Mouse (Mus musculus) heart, embryonic 15.5 days (tissue): Measurements from ENCODE around the gene Cmah. TPM values are rescaled to one million over a fixed set of nuclear protein-coding genes. Genes with fewer than 3 reads are reported as not detected.
A peak's percentile ranks its signal among the peaks of the same experiment; 100 is the strongest.
"Not testable (repeated sequence)": the region's sequence is repeated elsewhere in the genome, so short reads cannot be mapped to it uniquely, and the experiment has no call there.

Experiments
- ATAC-seq: fragments of 200-750 bp; cut with Nextera tagmentation; replicated peaks from 2 replicates; pipeline ENCODE4 v1.8.0; 2017; ENCODE audit warnings: low read depth, moderate TSS enrichment; ENCODE audit not compliant: insufficient number of reproducible peaks, insufficient read depth, low FRiP score
- H3K27ac ChIP-seq: fragments of 300-500 bp; sonication (generic); 2 replicates; pipeline ENCODE4 v1.5.1; 2015; ENCODE audit warnings: mild to moderate bottlenecking, inconsistent platforms
- H3K27me3 ChIP-seq: fragments of 300-500 bp; sonication (generic); 2 replicates; pipeline ENCODE4 v1.6.1; 2015; ENCODE audit warnings: inconsistent platforms
- H3K36me3 ChIP-seq: fragments of 300-500 bp; sonication (generic); 2 replicates; pipeline ENCODE4 v1.6.1; 2015; ENCODE audit warnings: mild to moderate bottlenecking, inconsistent platforms
- H3K4me1 ChIP-seq: fragments of 300-500 bp; sonication (generic); replicated peaks from 2 replicates; pipeline ENCODE4 v1.6.1; 2015; ENCODE audit warnings: inconsistent platforms
- H3K4me2 ChIP-seq: fragments of 300-500 bp; sonication (generic); 2 replicates; pipeline ENCODE4 v1.6.1; 2015; ENCODE audit warnings: inconsistent platforms, mild to moderate bottlenecking, moderate library complexity
- H3K4me3 ChIP-seq: fragments of 300-500 bp; sonication (generic); 2 replicates; pipeline ENCODE4 v1.5.1; 2015; ENCODE audit warnings: mild to moderate bottlenecking, inconsistent platforms
- H3K9ac ChIP-seq: fragments of 300-500 bp; sonication (generic); 2 replicates; pipeline ENCODE4 v1.6.1; 2015; ENCODE audit warnings: mild to moderate bottlenecking, inconsistent platforms
- H3K9me3 ChIP-seq: fragments of 300-500 bp; sonication (generic); replicated peaks from 2 replicates; pipeline ENCODE4 v1.6.1; 2016; ENCODE audit warnings: inconsistent platforms
- WGBS: fragments of 180-500 bp; shearing (Covaris S2); methylation state at CpG from one replicate; pipeline ENCODE4 v1.1.7; 2015; ENCODE audit warnings: mixed read lengths; 5-methylcytosine and 5-hydroxymethylcytosine counted together
- polyA plus RNA-seq: library from polyadenylated mRNA; unstranded; fragments of >200 nt; fragmentation: Nextera tagmentation; extraction: Ambion mirVana; gene quantifications from 2 replicates; pipeline ENCODE4 v1.2.1, GENCODE M21; 2015

Gene Cmah
- polyA plus RNA-seq, 1 experiment from 2014 or later: 0.45 TPM

- H3K27me3 ChIP-seq: no peaks in the 10 kb centered on the region
- H3K9ac ChIP-seq: no peak overlapping the region
- 0 out of 2 replicates have a peak, but pooled peaks have one; percentile 31 for ATAC-seq
- H3K4me3 ChIP-seq: no peak overlapping the region
- H3K4me2 ChIP-seq: no peak overlapping the region
- H3K4me1 ChIP-seq: peaks cover 10% of the 10 kb centered on the region
- H3K36me3 ChIP-seq: no peaks in the 10 kb centered on the region
- WGBS: 9% methylated on average over 4 of the region's 4 CpGs
- peak overlapping the region; percentile 46; the same call in 1 of the 2 replicates for H3K27ac ChIP-seq
- no peaks in the 10 kb centered on the region for H3K9me3 ChIP-seq
These were observed 65.9 kb downstream of the Cmah start for GRCm38 (mm10) chr13:24393055-24393454.

GRCm38 (mm10) chr13:24395815-24396214 is 68.6 kb downstream of the Cmah start:
- Histone ChIP-seq H3K4me1 (peaks cover 10% of the 10 kb centered on the region), H3K27ac (no peak overlapping the region), H3K36me3 (no peaks in the 10 kb centered on the region), H3K9me3 (no peaks in the 10 kb centered on the region), H3K4me2 (no peak overlapping the region), H3K9ac (no peak overlapping the region), H3K4me3 (no peak overlapping the region), H3K27me3 (no peaks in the 10 kb centered on the region)
- ATAC-seq: no peak
- WGBS: 70% methylated on average over 4 of the region's 4 CpGs

- Histone ChIP-seq H3K4me3 (no peak overlapping the region), H3K27me3 (no peaks in the 10 kb centered on the region), H3K9ac (no peak overlapping the region), H3K4me2 (no peak overlapping the region), H3K9me3 (no peaks in the 10 kb centered on the region), H3K4me1 (peaks cover 10% of the 10 kb centered on the region), H3K27ac (no peak overlapping the region), H3K36me3 (no peaks in the 10 kb centered on the region)
- no peak for ATAC-seq
- 86% methylated on average over 3 of the region's 3 CpGs for WGBS
These were observed 70.0 kb downstream of the Cmah start for GRCm38 (mm10) chr13:24397181-24397580.

- WGBS: 77% methylated on average over 3 of the region's 3 CpGs
- no peaks in the 10 kb centered on the region for H3K9me3 ChIP-seq
- H3K36me3 ChIP-seq: no peaks in the 10 kb centered on the region
- H3K9ac ChIP-seq: no peak overlapping the region
- no peaks in the 10 kb centered on the region for H3K27me3 ChIP-seq
- peaks cover 4% of the 10 kb centered on the region for H3K4me1 ChIP-seq
- no peak overlapping the region for H3K4me3 ChIP-seq
- ATAC-seq: no peak
- no peak overlapping the region for H3K4me2 ChIP-seq
- H3K27ac ChIP-seq: no peak overlapping the region
These were observed 71.3 kb downstream of the Cmah start for GRCm38 (mm10) chr13:24398488-24398887.

- not testable (repeated sequence) for H3K36me3 ChIP-seq, H3K9me3 ChIP-seq, H3K27me3 ChIP-seq, H3K4me1 ChIP-seq, H3K9ac ChIP-seq, H3K27ac ChIP-seq, ATAC-seq
- 12% methylated on average over 11 of the region's 11 CpGs for WGBS
- Histone ChIP-seq H3K4me3 (peak overlapping the region; percentile 29), H3K4me2 (peak overlapping the region; percentile 47)
These were observed 74.6 kb downstream of the Cmah start for GRCm38 (mm10) chr13:24401821-24402220.

GRCm38 (mm10) chr13:24403054-24403453 is 75.8 kb downstream of the Cmah start:
- no peak for ATAC-seq
- H3K27ac ChIP-seq: no peak overlapping the region
- H3K27me3 ChIP-seq: no peaks in the 10 kb centered on the region
- no peaks in the 10 kb centered on the region for H3K4me1 ChIP-seq
- no peak overlapping the region for H3K4me3 ChIP-seq
- no peak overlapping the region for H3K4me2 ChIP-seq
- H3K9me3 ChIP-seq: no peaks in the 10 kb centered on the region
- H3K36me3 ChIP-seq: no peaks in the 10 kb centered on the region
- H3K9ac ChIP-seq: no peak overlapping the region

- H3K9me3 ChIP-seq: no peaks in the 10 kb centered on the region
- H3K4me1 ChIP-seq: no peaks in the 10 kb centered on the region
- 63% methylated on average over 2 of the region's 2 CpGs for WGBS
- H3K9ac ChIP-seq: no peak overlapping the region
- H3K36me3 ChIP-seq: no peaks in the 10 kb centered on the region
- H3K27me3 ChIP-seq: no peaks in the 10 kb centered on the region
- no peak overlapping the region for H3K27ac ChIP-seq
- no peak overlapping the region for H3K4me3 ChIP-seq
- ATAC-seq: no peak
- no peak overlapping the region for H3K4me2 ChIP-seq
These were observed 79.6 kb downstream of the Cmah start for GRCm38 (mm10) chr13:24406847-24407246.

- Histone ChIP-seq H3K4me2 (no peak overlapping the region), H3K9ac (no peak overlapping the region), H3K4me1 (0 out of 2 replicates have a peak, but pooled peaks cover 2% of the 10 kb centered on the region), H3K4me3 (no peak overlapping the region), H3K27me3 (no peaks in the 10 kb centered on the region), H3K36me3 (no peaks in the 10 kb centered on the region), H3K9me3 (no peaks in the 10 kb centered on the region), H3K27ac (no peak overlapping the region)
- no peak for ATAC-seq
- WGBS: 60% methylated on average over 4 of the region's 4 CpGs
These were observed 87.5 kb downstream of the Cmah start for GRCm38 (mm10) chr13:24414635-24415206.

GRCm38 (mm10) chr13:24415506-24416206 is 88.5 kb downstream of the Cmah start:
- H3K36me3 ChIP-seq: no peaks in the 10 kb centered on the region
- no peak overlapping the region for H3K4me3 ChIP-seq
- H3K27me3 ChIP-seq: no peaks in the 10 kb centered on the region
- 0 out of 2 replicates have a peak, but pooled peaks cover 2% of the 10 kb centered on the region for H3K4me1 ChIP-seq
- no peak overlapping the region for H3K27ac ChIP-seq
- no peak overlapping the region for H3K4me2 ChIP-seq
- WGBS: 61% methylated on average over 13 of the region's 13 CpGs
- H3K9me3 ChIP-seq: no peaks in the 10 kb centered on the region
- H3K9ac ChIP-seq: no peak overlapping the region
- no peak for ATAC-seq

- H3K9me3 ChIP-seq: no peaks in the 10 kb centered on the region
- H3K4me1 ChIP-seq: 0 out of 2 replicates have a peak, but pooled peaks cover 2% of the 10 kb centered on the region
- WGBS: 43% methylated on average over 4 of the region's 4 CpGs
- ATAC-seq: no peak
- H3K36me3 ChIP-seq: no peaks in the 10 kb centered on the region
- no peak overlapping the region for H3K9ac ChIP-seq
- H3K4me3 ChIP-seq: no peak overlapping the region
- H3K27ac ChIP-seq: no peak overlapping the region
- H3K4me2 ChIP-seq: no peak overlapping the region
- H3K27me3 ChIP-seq: no peaks in the 10 kb centered on the region
These were observed 89.2 kb downstream of the Cmah start for GRCm38 (mm10) chr13:24416409-24416808.

- no peak for ATAC-seq
- 58% methylated on average over 1 of the region's 1 CpGs for WGBS
These were observed 90.8 kb downstream of the Cmah start for GRCm38 (mm10) chr13:24418024-24418423.

GRCm38 (mm10) chr13:24418814-24419213 is 91.6 kb downstream of the Cmah start:
- Histone ChIP-seq H3K9me3 (no peaks in the 10 kb centered on the region), H3K4me1 (0 out of 2 replicates have a peak, but pooled peaks cover 2% of the 10 kb centered on the region), H3K9ac (no peak overlapping the region), H3K27me3 (no peaks in the 10 kb centered on the region), H3K4me3 (no peak overlapping the region), H3K36me3 (no peaks in the 10 kb centered on the region), H3K27ac (no peak overlapping the region), H3K4me2 (no peak overlapping the region)
- WGBS: 67% methylated on average over 4 of the region's 4 CpGs
- ATAC-seq: no peak

More at GRCm38 (mm10) chr13:24418024-24418423, 90.8 kb downstream of the Cmah start:
- no peaks in the 10 kb centered on the region for H3K36me3 ChIP-seq
- no peak overlapping the region for H3K4me3 ChIP-seq
- H3K9me3 ChIP-seq: no peaks in the 10 kb centered on the region
- H3K27ac ChIP-seq: no peak overlapping the region
- H3K4me1 ChIP-seq: 0 out of 2 replicates have a peak, but pooled peaks cover 2% of the 10 kb centered on the region
- no peaks in the 10 kb centered on the region for H3K27me3 ChIP-seq
- no peak overlapping the region for H3K9ac ChIP-seq
- no peak overlapping the region for H3K4me2 ChIP-seq
